Mouse (Mus musculus) heart, embryonic 13.5 days (tissue): ENCODE results near the gene Rtn1. TPM values are rescaled to one million over a fixed set of nuclear protein-coding genes. Genes with fewer than 3 reads are reported as not detected.

Experiments
- ATAC-seq: fragments of 200-750 bp; cut with Nextera tagmentation; 2 replicates; pipeline ENCODE4 v1.8.0; 2017; ENCODE audit warnings: moderate TSS enrichment; ENCODE audit not compliant: insufficient number of reproducible peaks, low FRiP score, low TSS enrichment; ENCODE audit errors: extremely low read depth
- H3K27ac ChIP-seq: fragments of 300-500 bp; sonication (generic); replicated peaks from 2 replicates; pipeline ENCODE4 v1.5.1; 2015; ENCODE audit warnings: moderate library complexity, mild to moderate bottlenecking, inconsistent platforms
- H3K27me3 ChIP-seq: fragments of 300-500 bp; sonication (generic); replicated peaks from 2 replicates; pipeline ENCODE4 v1.6.1; 2015; ENCODE audit warnings: mild to moderate bottlenecking, inconsistent platforms
- H3K36me3 ChIP-seq: fragments of 300-500 bp; sonication (generic); 2 replicates; pipeline ENCODE4 v1.6.1; 2015; ENCODE audit warnings: mild to moderate bottlenecking, inconsistent platforms
- H3K4me1 ChIP-seq: fragments of 300-500 bp; sonication (generic); 2 replicates; pipeline ENCODE4 v1.6.1; 2015; ENCODE audit warnings: inconsistent platforms
- H3K4me2 ChIP-seq: fragments of 300-500 bp; sonication (generic); 2 replicates; pipeline ENCODE4 v1.6.1; 2015; ENCODE audit warnings: inconsistent platforms, mild to moderate bottlenecking, moderate library complexity
- H3K4me3 ChIP-seq: fragments of 300-500 bp; sonication (generic); 2 replicates; pipeline ENCODE4 v1.5.1; 2015; ENCODE audit warnings: moderate library complexity, mild to moderate bottlenecking, inconsistent platforms
- H3K9ac ChIP-seq: fragments of 300-500 bp; sonication (generic); 2 replicates; pipeline ENCODE4 v1.6.1; 2015; ENCODE audit warnings: inconsistent platforms, mild to moderate bottlenecking, moderate library complexity
- H3K9me3 ChIP-seq: fragments of 300-500 bp; sonication (generic); 2 replicates; pipeline ENCODE4 v1.6.1; 2016; ENCODE audit warnings: inconsistent platforms
- WGBS: fragments of 180-500 bp; shearing (Covaris S2); methylation state at CpG from one replicate; pipeline ENCODE4 v1.1.7; 2015; ENCODE audit warnings: mixed read lengths; 5-methylcytosine and 5-hydroxymethylcytosine counted together
- polyA plus RNA-seq: library from polyadenylated mRNA; unstranded; fragments of >200 nt; fragmentation: Nextera tagmentation; extraction: Ambion mirVana; gene quantifications from 2 replicates; pipeline ENCODE4 v1.2.1, GENCODE M21; 2015

The Rtn1 gene
- polyA plus RNA-seq, 1 experiment from 2014 or later = 15.8 TPM

GRCm38 (mm10) chr12:72315732-72316465 lies 93.0 kb downstream of the Rtn1 start:
- no peaks in the 10 kb centered on the region for H3K36me3 ChIP-seq

GRCm38 (mm10) chr12:72310818-72311217 lies 98.0 kb downstream of the Rtn1 start:
- ATAC-seq = no peak
- H3K4me1 ChIP-seq = no peaks in the 10 kb centered on the region
- no peaks in the 10 kb centered on the region for H3K36me3 ChIP-seq
- no peak overlapping the region for H3K9ac ChIP-seq
- H3K27ac ChIP-seq = no peak overlapping the region
- 75% methylated on average over 6 of the region's 6 CpGs for WGBS
- H3K27me3 ChIP-seq = peaks cover 12% of the 10 kb centered on the region; the same call in 1 of the 2 replicates
- no peak overlapping the region for H3K4me2 ChIP-seq
- H3K4me3 ChIP-seq = no peak overlapping the region
- no peaks in the 10 kb centered on the region for H3K9me3 ChIP-seq

More at GRCm38 (mm10) chr12:72315732-72316465, 93.0 kb downstream of the Rtn1 start:
- Histone ChIP-seq H3K27ac (no peak overlapping the region), H3K27me3 (no peaks in the 10 kb centered on the region), H3K4me3 (no peak overlapping the region), H3K4me1 (no peaks in the 10 kb centered on the region), H3K9ac (no peak overlapping the region), H3K9me3 (no peaks in the 10 kb centered on the region), H3K4me2 (no peak overlapping the region)
- ATAC-seq = no peak
- 68% methylated on average over 15 of the region's 15 CpGs for WGBS

- Histone ChIP-seq H3K9me3 (no peaks in the 10 kb centered on the region), H3K27me3 (peaks cover 12% of the 10 kb centered on the region; the same call in 1 of the 2 replicates), H3K4me1 (no peaks in the 10 kb centered on the region), H3K36me3 (no peaks in the 10 kb centered on the region), H3K27ac (no peak overlapping the region), H3K9ac (no peak overlapping the region), H3K4me2 (no peak overlapping the region), H3K4me3 (no peak overlapping the region)
- WGBS = 63% methylated on average over 8 of the region's 8 CpGs
- no peak for ATAC-seq
These were observed 100.3 kb downstream of the Rtn1 start for GRCm38 (mm10) chr12:72308506-72308905.

GRCm38 (mm10) chr12:72306281-72306680 lies 102.6 kb downstream of the Rtn1 start:
- Histone ChIP-seq H3K27ac (no peak overlapping the region), H3K9me3 (no peaks in the 10 kb centered on the region), H3K4me1 (no peaks in the 10 kb centered on the region), H3K27me3 (peaks cover 18% of the 10 kb centered on the region; the same call in 1 of the 2 replicates), H3K9ac (no peak overlapping the region), H3K4me3 (no peak overlapping the region), H3K36me3 (no peaks in the 10 kb centered on the region), H3K4me2 (no peak overlapping the region)
- 81% methylated on average over 11 of the region's 11 CpGs for WGBS
- ATAC-seq = no peak

- WGBS = 53% methylated on average over 5 of the region's 5 CpGs
- H3K36me3 ChIP-seq = no peaks in the 10 kb centered on the region
- H3K27me3 ChIP-seq = peaks cover 18% of the 10 kb centered on the region; the same call in 1 of the 2 replicates
- H3K9me3 ChIP-seq = no peaks in the 10 kb centered on the region
- H3K27ac ChIP-seq = no peak overlapping the region
- H3K4me1 ChIP-seq = no peaks in the 10 kb centered on the region
- no peak overlapping the region for H3K4me2 ChIP-seq
- H3K9ac ChIP-seq = no peak overlapping the region
- H3K4me3 ChIP-seq = no peak overlapping the region
- no peak for ATAC-seq
These were observed 103.4 kb downstream of the Rtn1 start for GRCm38 (mm10) chr12:72305421-72305820.

GRCm38 (mm10) chr12:72304985-72305384 lies 103.9 kb downstream of the Rtn1 start:
- Histone ChIP-seq H3K9ac (no peak overlapping the region), H3K4me2 (no peak overlapping the region), H3K27ac (no peak overlapping the region), H3K36me3 (no peaks in the 10 kb centered on the region), H3K27me3 (peaks cover 18% of the 10 kb centered on the region; the same call in 1 of the 2 replicates), H3K4me1 (no peaks in the 10 kb centered on the region), H3K4me3 (no peak overlapping the region), H3K9me3 (no peaks in the 10 kb centered on the region)
- ATAC-seq = no peak
- WGBS = 57% methylated on average over 5 of the region's 5 CpGs

GRCm38 (mm10) chr12:72304347-72304688 lies 104.5 kb downstream of the Rtn1 start:
- Histone ChIP-seq H3K9me3 (no peaks in the 10 kb centered on the region), H3K27ac (no peak overlapping the region), H3K9ac (no peak overlapping the region), H3K27me3 (peaks cover 18% of the 10 kb centered on the region; the same call in 1 of the 2 replicates), H3K36me3 (no peaks in the 10 kb centered on the region), H3K4me1 (no peaks in the 10 kb centered on the region), H3K4me2 (no peak overlapping the region), H3K4me3 (no peak overlapping the region)
- ATAC-seq = no peak
- WGBS = 71% methylated on average over 5 of the region's 5 CpGs

- H3K4me2 ChIP-seq = peak overlapping the region; percentile 18; the same call in 1 of the 2 replicates
- no peak overlapping the region for H3K4me3 ChIP-seq
- peaks cover 18% of the 10 kb centered on the region; the same call in 1 of the 2 replicates for H3K27me3 ChIP-seq
- no peak for ATAC-seq
- no peaks in the 10 kb centered on the region for H3K4me1 ChIP-seq
- H3K9me3 ChIP-seq = no peaks in the 10 kb centered on the region
- no peaks in the 10 kb centered on the region for H3K36me3 ChIP-seq
- H3K9ac ChIP-seq = no peak overlapping the region
- WGBS = 62% methylated on average over 37 of the region's 37 CpGs
- H3K27ac ChIP-seq = no peak overlapping the region
These were observed 105.1 kb downstream of the Rtn1 start for GRCm38 (mm10) chr12:72303624-72304346.

GRCm38 (mm10) chr12:72301431-72301830 lies 107.4 kb downstream of the Rtn1 start:
- no peak overlapping the region for H3K4me2 ChIP-seq
- H3K27ac ChIP-seq = no peak overlapping the region
- H3K9ac ChIP-seq = no peak overlapping the region
- no peaks in the 10 kb centered on the region for H3K36me3 ChIP-seq
- WGBS = 57% methylated on average over 8 of the region's 8 CpGs
- peaks cover 10% of the 10 kb centered on the region; the same call in 1 of the 2 replicates for H3K27me3 ChIP-seq
- H3K4me3 ChIP-seq = no peak overlapping the region
- H3K9me3 ChIP-seq = no peaks in the 10 kb centered on the region
- H3K4me1 ChIP-seq = no peaks in the 10 kb centered on the region
- no peak for ATAC-seq

- Histone ChIP-seq H3K27me3 (peaks cover 6% of the 10 kb centered on the region; the same call in 1 of the 2 replicates), H3K4me3 (no peak overlapping the region), H3K36me3 (no peaks in the 10 kb centered on the region), H3K9me3 (no peaks in the 10 kb centered on the region), H3K4me2 (no peak overlapping the region), H3K9ac (no peak overlapping the region), H3K27ac (no peak overlapping the region), H3K4me1 (no peaks in the 10 kb centered on the region)
- WGBS = 66% methylated on average over 8 of the region's 8 CpGs
- ATAC-seq = no peak
These were observed 107.9 kb downstream of the Rtn1 start for GRCm38 (mm10) chr12:72300971-72301370.

- H3K4me1 ChIP-seq = no peaks in the 10 kb centered on the region
- ATAC-seq = no peak
- WGBS = 41% methylated on average over 7 of the region's 7 CpGs
- H3K4me3 ChIP-seq = no peak overlapping the region
- no peak overlapping the region for H3K9ac ChIP-seq
- no peak overlapping the region for H3K27ac ChIP-seq
- no peak overlapping the region for H3K4me2 ChIP-seq
- no peaks in the 10 kb centered on the region for H3K36me3 ChIP-seq
- H3K9me3 ChIP-seq = peaks cover 1% of the 10 kb centered on the region; the same call in 1 of the 2 replicates
- H3K27me3 ChIP-seq = 0 out of 2 replicates have a peak, but pooled peaks cover 3% of the 10 kb centered on the region
These were observed 110.6 kb downstream of the Rtn1 start for GRCm38 (mm10) chr12:72298222-72298621.
